Mouse (Mus musculus) hindbrain, embryonic 11.5 days (tissue): ENCODE measurements around the gene Bpnt1. TPM values are rescaled to one million over a fixed set of nuclear protein-coding genes. Genes with fewer than 3 reads are reported as not detected.

Source experiments
- ATAC-seq: fragments of 200-750 bp; cut with Nextera tagmentation; 2 replicates; pipeline ENCODE4 v1.8.0; 2017; ENCODE audit warnings: mild to moderate bottlenecking, moderate TSS enrichment, moderate library complexity; ENCODE audit not compliant: low FRiP score
- DNase-seq: peaks from one replicate; pipeline ENCODE4 v3.0.0-alpha.2; 2015; ENCODE audit warnings: low spot score
- H3K27ac ChIP-seq: fragments of 300-500 bp; sonication (generic); 2 replicates; pipeline ENCODE4 v1.5.1; 2014; ENCODE audit warnings: mild to moderate bottlenecking, low read depth, low read length
- H3K27me3 ChIP-seq: fragments of 300-500 bp; sonication (generic); 2 replicates; pipeline ENCODE4 v1.6.1; 2014; ENCODE audit warnings: mild to moderate bottlenecking, low read length, moderate library complexity, mixed read lengths; ENCODE audit not compliant: control insufficient read depth, insufficient read depth
- H3K36me3 ChIP-seq: fragments of 300-500 bp; sonication (generic); 2 replicates; pipeline ENCODE4 v1.6.1; 2014; ENCODE audit warnings: mild to moderate bottlenecking, low read length, moderate library complexity, mixed read lengths; ENCODE audit not compliant: control insufficient read depth, insufficient read depth
- H3K4me1 ChIP-seq: fragments of 300-500 bp; sonication (generic); replicated peaks from 2 replicates; pipeline ENCODE4 v1.6.1; 2014; ENCODE audit warnings: low read length, mixed read lengths; ENCODE audit not compliant: control insufficient read depth, insufficient read depth
- H3K4me2 ChIP-seq: fragments of 300-500 bp; sonication (generic); replicated peaks from 2 replicates; pipeline ENCODE4 v1.6.1; 2014; ENCODE audit warnings: mild to moderate bottlenecking, low read depth, low read length
- H3K4me3 ChIP-seq: fragments of 300-500 bp; sonication (generic); 2 replicates; pipeline ENCODE4 v1.5.1; 2014; ENCODE audit warnings: low read depth, low read length
- H3K9ac ChIP-seq: fragments of 300-500 bp; sonication (generic); 2 replicates; pipeline ENCODE4 v1.6.1; 2014; ENCODE audit warnings: low read depth, low read length
- H3K9me3 ChIP-seq: fragments of 300-500 bp; sonication (generic); 2 replicates; pipeline ENCODE4 v1.6.1; 2016; ENCODE audit warnings: low read length; ENCODE audit not compliant: control insufficient read depth
- WGBS: fragments of 180-500 bp; shearing (Covaris S2); extraction: QIAGEN DNeasy Blood & Tissue Kit; methylation state at CpG from one replicate; pipeline ENCODE4 v1.1.7; 2014; 5-methylcytosine and 5-hydroxymethylcytosine counted together
- polyA plus RNA-seq: library from polyadenylated mRNA; unstranded; fragments of >200 nt; fragmentation: Nextera tagmentation; extraction: Ambion mirVana; gene quantifications from 2 replicates; pipeline ENCODE4 v1.2.1, GENCODE M21; 2014

The Bpnt1 gene
- polyA plus RNA-seq, result 28.8 and 29.0 TPM in 2 replicates

DNA sequence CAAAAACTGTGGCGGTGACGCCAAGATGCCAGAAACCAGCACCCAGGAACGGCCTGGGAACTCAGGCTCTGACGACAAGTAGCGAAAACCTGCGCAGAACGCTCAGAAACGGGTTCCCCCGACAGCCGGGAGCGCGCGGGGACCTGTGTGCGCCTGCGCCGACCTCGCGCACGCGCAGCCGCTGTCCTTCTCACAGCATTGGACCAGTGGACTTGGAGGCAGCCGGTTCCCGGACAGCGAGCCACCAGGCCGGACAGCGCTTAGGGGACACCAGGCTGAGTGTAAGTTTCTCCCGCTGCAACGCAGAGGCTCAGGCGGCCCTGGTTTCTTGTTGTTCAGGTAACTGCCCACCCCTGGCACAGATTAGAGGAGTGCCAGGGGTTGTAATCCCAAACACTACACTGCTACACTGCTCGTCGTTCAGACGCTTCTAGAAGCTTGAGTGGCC is at the start of gene Bpnt1:
TSS of gene Bpnt1 (plus strand) at position 167 of the 448 bp plus-strand sequence.
- H3K4me1 ChIP-seq, result 0 out of 2 replicates have a peak, but pooled peaks cover 3% of the 10 kb centered on the region
- DNase-seq (peak; percentile 94), ATAC-seq (peak; percentile 85)
- peak within 1 kb of the TSS; percentile 37; the same call in 1 of the 2 replicates for H3K27ac ChIP-seq
- H3K9ac ChIP-seq, result peak within 1 kb of the TSS; percentile 71
- peak within 1 kb of the TSS; percentile 60 for H3K4me2 ChIP-seq
- no peaks in the 10 kb centered on the region for H3K36me3 ChIP-seq
- H3K4me3 ChIP-seq, result peak within 1 kb of the TSS; percentile 55
- WGBS, result 1% methylated on average over 32 of the region's 32 CpGs
- H3K9me3 ChIP-seq, result no peaks in the 10 kb centered on the region
- no peaks in the 10 kb centered on the region for H3K27me3 ChIP-seq

DNA sequence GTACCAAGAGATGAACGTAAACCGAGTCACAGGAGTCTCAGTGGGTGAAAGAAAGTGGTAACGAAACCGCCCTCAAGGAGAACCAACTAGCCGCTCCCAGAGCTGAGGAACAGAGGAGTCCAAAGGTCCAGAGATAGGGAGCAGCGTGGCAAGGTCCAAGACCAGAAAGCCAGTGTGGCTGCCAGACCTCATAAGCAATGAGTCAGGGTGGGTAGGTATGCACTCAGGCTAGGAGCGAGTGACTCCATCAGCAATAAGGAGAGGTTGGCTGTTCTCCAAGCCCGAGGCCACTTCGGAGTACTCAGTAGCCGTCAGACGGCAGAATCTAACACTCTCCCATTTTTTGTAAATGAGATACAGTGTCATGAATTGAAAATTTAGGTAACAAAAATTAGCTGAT is 49.1 kb upstream of the Bpnt1 start:
- no peaks in the 10 kb centered on the region for H3K9me3 ChIP-seq
- H3K4me3 ChIP-seq, result no peak overlapping the region
- DNase-seq, result no peak
- WGBS, result 94% methylated on average over 11 of the region's 11 CpGs
- no peak for ATAC-seq
- H3K27me3 ChIP-seq, result no peaks in the 10 kb centered on the region
- no peaks in the 10 kb centered on the region for H3K4me1 ChIP-seq
- no peak overlapping the region for H3K4me2 ChIP-seq
- no peak overlapping the region for H3K9ac ChIP-seq
- peaks cover 12% of the 10 kb centered on the region; the same call in 1 of the 2 replicates for H3K36me3 ChIP-seq
- no peak overlapping the region for H3K27ac ChIP-seq

DNA sequence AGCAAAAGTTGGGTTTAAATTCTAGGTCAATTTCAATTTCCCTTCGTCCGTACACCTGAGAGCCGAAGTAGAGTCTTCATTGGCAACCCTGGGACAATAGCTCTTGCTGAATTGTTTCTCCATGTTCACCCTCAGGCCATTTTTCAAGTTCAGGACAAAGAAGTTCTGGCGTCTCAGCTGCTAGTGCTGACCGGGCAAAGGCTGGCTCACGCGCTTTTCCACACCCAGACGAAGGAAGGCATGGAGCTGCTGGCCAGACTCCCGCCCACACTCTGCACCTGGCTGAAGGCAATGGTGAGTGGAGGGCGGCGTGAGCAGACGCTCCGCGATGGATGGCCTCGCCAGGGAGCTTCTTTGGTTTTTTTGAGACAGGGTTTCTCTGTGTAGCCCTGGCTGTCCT is 48.7 kb upstream of the Bpnt1 start:
- peaks cover 10% of the 10 kb centered on the region; the same call in 1 of the 2 replicates for H3K36me3 ChIP-seq
- H3K27me3 ChIP-seq, result no peaks in the 10 kb centered on the region
- H3K9me3 ChIP-seq, result no peaks in the 10 kb centered on the region
- no peak overlapping the region for H3K4me2 ChIP-seq
- H3K4me3 ChIP-seq, result no peak overlapping the region
- H3K9ac ChIP-seq, result no peak overlapping the region
- no peak for ATAC-seq
- no peak for DNase-seq
- H3K4me1 ChIP-seq, result no peaks in the 10 kb centered on the region
- 90% methylated on average over 15 of the region's 15 CpGs for WGBS
- no peak overlapping the region for H3K27ac ChIP-seq

DNA sequence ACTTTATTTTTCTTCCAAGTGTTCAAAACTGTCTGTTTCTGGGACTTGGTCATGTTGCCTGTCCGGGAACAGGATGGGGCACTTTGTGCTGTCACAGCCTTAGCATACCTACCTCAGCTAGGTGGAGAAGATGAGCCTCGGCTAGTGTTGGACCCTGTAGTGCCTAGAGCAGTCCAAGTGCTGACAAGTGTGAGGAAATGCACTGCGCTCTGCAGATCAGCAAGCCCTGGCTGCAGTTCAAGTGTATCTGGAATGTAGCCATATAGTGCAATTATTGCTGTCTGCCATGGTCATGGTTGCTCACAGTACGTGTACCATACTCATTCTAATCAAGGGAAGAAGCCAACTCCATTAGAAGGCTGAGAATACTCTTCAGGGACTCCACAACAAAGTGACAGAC is 47.2 kb upstream of the Bpnt1 start:
- ATAC-seq (no peak), DNase-seq (no peak)
- Histone ChIP-seq H3K36me3 (peaks cover 2% of the 10 kb centered on the region; the same call in 1 of the 2 replicates), H3K4me2 (no peak overlapping the region), H3K27ac (no peak overlapping the region), H3K27me3 (no peaks in the 10 kb centered on the region), H3K4me3 (no peak overlapping the region), H3K9ac (no peak overlapping the region), H3K4me1 (no peaks in the 10 kb centered on the region), H3K9me3 (no peaks in the 10 kb centered on the region)
- WGBS, result 92% methylated on average over 4 of the region's 4 CpGs

DNA sequence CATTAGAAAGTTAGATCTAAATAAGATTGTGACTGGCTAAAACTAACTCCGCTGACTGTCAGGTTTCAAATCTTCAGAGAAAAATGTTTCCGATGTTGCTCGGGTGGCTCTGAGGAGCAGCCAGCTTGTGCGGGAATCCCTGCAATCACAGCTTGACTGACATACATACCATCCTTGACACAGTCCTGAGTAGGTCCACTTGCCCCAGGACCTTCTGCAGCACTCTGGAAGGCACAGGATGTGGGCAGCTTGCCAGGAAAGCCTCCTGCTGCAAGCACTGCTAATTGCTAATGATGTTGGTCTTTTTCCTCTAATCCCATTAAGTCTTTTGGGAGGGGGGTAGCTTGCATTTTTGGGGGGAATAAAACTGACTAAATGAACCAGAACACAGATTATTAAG is 46.8 kb upstream of the Bpnt1 start:
- peaks cover 2% of the 10 kb centered on the region; the same call in 1 of the 2 replicates for H3K36me3 ChIP-seq
- H3K9ac ChIP-seq, result no peak overlapping the region
- no peak overlapping the region for H3K4me3 ChIP-seq
- H3K9me3 ChIP-seq, result no peaks in the 10 kb centered on the region
- no peak overlapping the region for H3K27ac ChIP-seq
- H3K27me3 ChIP-seq, result no peaks in the 10 kb centered on the region
- H3K4me1 ChIP-seq, result no peaks in the 10 kb centered on the region
- no peak for DNase-seq
- ATAC-seq, result no peak
- H3K4me2 ChIP-seq, result no peak overlapping the region
- WGBS, result 95% methylated on average over 4 of the region's 4 CpGs

DNA sequence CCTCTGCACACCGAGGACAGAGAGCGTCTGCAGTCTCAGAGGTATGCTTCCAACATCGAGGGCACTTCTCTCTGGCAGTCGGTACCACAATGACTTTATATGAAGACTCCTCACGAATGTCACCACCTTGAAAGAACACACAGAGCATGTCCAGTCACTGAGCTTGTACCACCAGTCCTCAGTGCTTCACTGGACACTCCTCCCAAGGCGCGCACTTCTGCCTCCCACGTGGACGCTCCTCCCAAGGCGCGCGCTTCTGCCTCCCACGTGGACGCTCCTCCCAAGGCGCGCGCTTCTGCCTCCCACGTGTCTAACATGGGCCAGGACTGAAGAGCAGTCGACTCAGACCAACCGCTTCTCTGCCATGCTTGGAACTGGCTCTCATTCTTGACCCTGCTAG is 44.9 kb upstream of the Bpnt1 start:
- no peak for ATAC-seq
- no peaks in the 10 kb centered on the region; the same call in 1 of the 2 replicates for H3K36me3 ChIP-seq
- 93% methylated on average over 20 of the region's 20 CpGs for WGBS

DNA sequence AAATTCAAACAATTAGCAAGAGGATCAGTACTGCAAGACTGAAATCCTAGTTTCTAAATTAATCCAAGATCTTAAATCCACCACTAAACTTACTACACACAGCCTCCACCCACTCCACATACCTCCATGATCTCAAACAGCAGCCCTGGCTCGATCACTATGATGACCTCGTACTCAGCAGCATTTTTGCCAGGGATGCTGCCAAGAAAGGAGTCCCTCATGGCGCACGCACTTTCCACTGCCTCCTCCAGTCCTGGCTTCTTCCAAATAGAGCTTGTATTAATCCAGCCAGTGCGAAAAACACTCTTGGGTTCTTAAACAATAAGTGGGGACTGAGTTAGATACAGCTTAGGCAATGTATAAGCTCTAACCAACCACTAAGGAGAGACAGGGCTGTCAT is 42.7 kb upstream of the Bpnt1 start:
- Histone ChIP-seq H3K27ac (no peak overlapping the region), H3K9me3 (no peaks in the 10 kb centered on the region), H3K4me3 (no peak overlapping the region), H3K4me1 (no peaks in the 10 kb centered on the region), H3K36me3 (no peaks in the 10 kb centered on the region; the same call in 1 of the 2 replicates), H3K9ac (no peak overlapping the region), H3K27me3 (no peaks in the 10 kb centered on the region), H3K4me2 (no peak overlapping the region)
- DNase-seq (no peak), ATAC-seq (no peak)
- WGBS, result 91% methylated on average over 5 of the region's 5 CpGs

More for the DNA sequence above, 44.9 kb upstream of the Bpnt1 start:
- DNase-seq, result no peak
- no peak overlapping the region for H3K4me3 ChIP-seq
- H3K4me1 ChIP-seq, result no peaks in the 10 kb centered on the region
- no peaks in the 10 kb centered on the region for H3K9me3 ChIP-seq
- H3K27ac ChIP-seq, result no peak overlapping the region
- no peak overlapping the region for H3K9ac ChIP-seq
- H3K27me3 ChIP-seq, result no peaks in the 10 kb centered on the region
- no peak overlapping the region for H3K4me2 ChIP-seq

DNA sequence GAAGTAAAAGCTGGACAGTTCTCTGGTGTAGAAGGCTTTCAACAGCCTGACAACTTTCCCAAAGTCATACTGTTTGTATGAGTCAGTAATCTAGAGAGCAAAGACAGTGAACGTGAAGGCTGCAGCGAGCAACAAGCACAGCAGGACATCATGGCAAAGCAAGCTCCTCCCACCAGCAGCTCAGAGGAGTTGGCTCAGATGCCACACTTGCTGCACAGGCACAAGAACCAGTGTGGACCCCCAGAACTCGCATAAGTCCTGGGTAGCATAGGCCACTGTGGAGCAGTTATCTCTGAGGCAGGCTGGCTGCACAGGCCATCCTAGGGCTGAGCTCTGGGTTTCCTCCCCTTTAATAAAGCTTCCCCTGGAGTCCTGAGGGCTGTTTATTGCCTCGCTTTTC is 40.6 kb upstream of the Bpnt1 start:
- DNase-seq (no peak), ATAC-seq (no peak)
- Histone ChIP-seq H3K27me3 (no peaks in the 10 kb centered on the region), H3K4me1 (no peaks in the 10 kb centered on the region), H3K9me3 (no peaks in the 10 kb centered on the region), H3K27ac (no peak overlapping the region), H3K4me2 (no peak overlapping the region), H3K4me3 (no peak overlapping the region), H3K36me3 (no peaks in the 10 kb centered on the region; the same call in 1 of the 2 replicates), H3K9ac (no peak overlapping the region)
- 81% methylated on average over 4 of the region's 4 CpGs for WGBS

DNA sequence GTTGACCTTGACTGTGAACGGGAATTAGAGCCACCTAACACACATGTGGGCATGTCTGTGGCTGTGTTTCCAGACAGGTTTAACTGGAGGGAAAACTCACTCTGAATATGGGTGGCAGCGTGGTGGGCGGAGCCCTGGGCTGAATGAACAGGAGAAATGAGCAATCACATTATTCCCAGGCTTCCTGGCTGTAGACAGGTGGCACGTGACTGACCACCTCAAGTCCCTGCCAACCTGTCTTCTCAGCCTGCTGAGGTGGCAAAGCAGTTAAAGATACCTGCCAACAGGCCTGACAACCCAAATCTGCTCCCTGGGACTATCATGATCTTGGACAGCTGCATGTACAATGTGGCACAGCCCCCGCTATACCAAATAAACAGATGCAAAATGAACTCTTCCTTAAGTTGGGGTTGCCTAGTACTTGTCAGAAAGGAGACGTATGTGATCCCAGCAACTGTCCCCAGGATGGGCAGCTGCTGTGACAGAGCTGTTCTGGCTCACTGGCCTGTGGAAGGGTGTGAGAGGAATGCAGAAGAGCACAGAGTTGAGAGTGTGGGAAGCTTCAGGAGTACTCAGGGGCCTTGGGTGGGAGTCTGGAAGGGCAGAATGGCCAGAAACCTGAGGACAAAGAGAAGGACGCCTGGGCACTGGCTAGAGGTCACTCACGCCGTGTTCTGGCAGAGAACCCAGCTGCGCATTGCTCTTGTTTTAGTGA is 39.1 kb upstream of the Bpnt1 start:
- Histone ChIP-seq H3K4me2 (no peak overlapping the region), H3K27me3 (no peaks in the 10 kb centered on the region), H3K4me1 (no peaks in the 10 kb centered on the region), H3K9ac (no peak overlapping the region), H3K36me3 (no peaks in the 10 kb centered on the region; the same call in 1 of the 2 replicates), H3K4me3 (no peak overlapping the region), H3K9me3 (no peaks in the 10 kb centered on the region), H3K27ac (no peak overlapping the region)
- no peak for ATAC-seq
- 91% methylated on average over 10 of the region's 10 CpGs for WGBS
- DNase-seq, result no peak
